Mouse (Mus musculus): ENCODE data around the gene 4833427G06Rik.

- no peak for TF ChIP-seq CTCF (IDR thresholded peaks at IDR 0.05; ENCODE audit: low read depth, low read length)
- no peak for TF ChIP-seq POLR2A (IDR thresholded peaks at IDR 0.05; ENCODE audit: borderline replicate concordance, low read depth, low read length)
Measured at GRCm38 (mm10) chr9:51032785-51033529, 68.9 kb downstream of the 4833427G06Rik start.

Data from bone marrow macrophage, adult 2 months (primary cell).